Mouse (Mus musculus) myocyte (in vitro differentiated cells): ENCODE data around the gene Ttyh2. TPM values are rescaled to one million over a fixed set of nuclear protein-coding genes. Genes with fewer than 3 reads are reported as not detected.

Experiments used
- H3K27me3 ChIP-seq: one replicate; pipeline ENCODE4 v1.6.1; 2011; ENCODE audit not compliant: control insufficient read depth, insufficient read depth, insufficient read length
- H3K36me3 ChIP-seq: one replicate; pipeline ENCODE4 v1.6.1; 2011; ENCODE audit not compliant: control insufficient read depth, insufficient read depth
- H3K4me2 ChIP-seq: one replicate; pipeline ENCODE4 v1.6.1; 2011; ENCODE audit warnings: low read depth, control low read depth
- H3K4me3 ChIP-seq: one replicate; pipeline ENCODE4 v1.5.1; 2011; ENCODE audit warnings: mild to moderate bottlenecking, control low read depth, moderate library complexity
- H3K79me2 ChIP-seq: one replicate; pipeline ENCODE4 v1.6.1; 2011; ENCODE audit not compliant: control insufficient read depth, insufficient read depth
- H3ac ChIP-seq: one replicate; pipeline ENCODE4 v1.6.1; 2011; ENCODE audit not compliant: control insufficient read depth, insufficient read length
- CEBPB ChIP-seq: IDR thresholded peaks from 2 replicates; pipeline ENCODE4 v1.6.1; 2011; ENCODE audit warnings: mild to moderate bottlenecking, moderate library complexity; ENCODE audit not compliant: poor library complexity, insufficient read depth, severe bottlenecking
- E2F4 ChIP-seq: IDR thresholded peaks from one replicate; pipeline ENCODE4 v1.6.1; 2011; ENCODE audit warnings: mild to moderate bottlenecking, control low read depth, moderate library complexity; ENCODE audit not compliant: insufficient read depth
- MAX ChIP-seq: IDR thresholded peaks from one replicate; pipeline ENCODE4 v1.6.1; 2011; ENCODE audit warnings: low read depth, mild to moderate bottlenecking, control low read depth
- MYOD1 ChIP-seq, 3 experiments: IDR thresholded peaks; one replicate each; pipeline ENCODE4 v1.6.1; 2011; ENCODE audit warnings: control low read depth in 2 of 3, low read depth in 2 of 3, mild to moderate bottlenecking in 2 of 3, moderate library complexity in 1 of 3; ENCODE audit not compliant: insufficient read length in 2 of 3, control insufficient read depth in 1 of 3
- MYOG ChIP-seq, 3 experiments: IDR thresholded peaks; one replicate each; pipeline ENCODE4 v1.6.1; 2011; ENCODE audit warnings: control low read depth in 2 of 3, low read depth in 2 of 3, mild to moderate bottlenecking in 2 of 3; ENCODE audit not compliant: insufficient read length in 2 of 3, control insufficient read depth in 1 of 3, insufficient read depth in 1 of 3
- POLR2A ChIP-seq: IDR thresholded peaks from one replicate; pipeline ENCODE4 v1.6.1; 2011; ENCODE audit warnings: low read depth, mild to moderate bottlenecking, control low read depth, moderate library complexity; ENCODE audit not compliant: insufficient read length
- POLR2AphosphoS2 ChIP-seq: IDR thresholded peaks from one replicate; pipeline ENCODE4 v1.6.1; 2011; ENCODE audit warnings: low read depth, control low read depth; ENCODE audit not compliant: insufficient read length
- REST ChIP-seq: IDR thresholded peaks from one replicate; pipeline ENCODE4 v1.6.1; 2011; ENCODE audit warnings: mild to moderate bottlenecking, control low read depth, moderate library complexity; ENCODE audit not compliant: insufficient read depth, insufficient read length
- SRF ChIP-seq: IDR thresholded peaks from one replicate; pipeline ENCODE4 v1.6.1; 2011; ENCODE audit warnings: low read depth; ENCODE audit not compliant: control insufficient read depth, insufficient read length
- TCF12 ChIP-seq: IDR thresholded peaks from one replicate; pipeline ENCODE4 v1.6.1; 2011; ENCODE audit warnings: mild to moderate bottlenecking, control low read depth; ENCODE audit not compliant: poor library complexity, insufficient read depth, severe bottlenecking
- TCF3 ChIP-seq: IDR thresholded peaks from one replicate; pipeline ENCODE4 v1.6.1; 2011; ENCODE audit warnings: low read depth, control low read depth; ENCODE audit not compliant: insufficient read length
- USF1 ChIP-seq: IDR thresholded peaks from one replicate; pipeline ENCODE4 v1.6.1; 2011; ENCODE audit warnings: low read depth, mild to moderate bottlenecking, control low read depth, moderate library complexity
- polyA plus RNA-seq: library from polyadenylated mRNA; unstranded; fragments of >200 nt; fragmentation: generic; extraction: Trizol; gene quantifications from one replicate; pipeline ENCODE4 v1.2.1, GENCODE M21; 2012; ENCODE audit warnings: missing spikeins

Ttyh2 gene
- polyA plus RNA-seq, 1 experiment = 40.6 TPM

GRCm38 (mm10) chr11:114683029-114683721 is 7.9 kb downstream of the Ttyh2 start:
- no peak for TF ChIP-seq TCF3
- no peak for TF ChIP-seq MYOD1 (IDR thresholded peaks at IDR 0.05; ENCODE audit: control insufficient read depth in 1 of 3, insufficient read length in 2 of 3, low read depth in 2 of 3)
- TF ChIP-seq MAX = no peak
- TF ChIP-seq TCF12 = no peak
- TF ChIP-seq POLR2A = no peak
- TF ChIP-seq SRF = no peak
- no peak for TF ChIP-seq MYOG (IDR thresholded peaks at IDR 0.05; ENCODE audit: control insufficient read depth in 1 of 3, insufficient read depth in 1 of 3, insufficient read length in 2 of 3, low read depth in 2 of 3)
- TF ChIP-seq CEBPB = no peak
- no peak for TF ChIP-seq REST
- peaks cover 22% of the 10 kb centered on the region for H3K36me3 ChIP-seq
- H3ac ChIP-seq = no peak overlapping the region
- no peaks in the 10 kb centered on the region for H3K27me3 ChIP-seq
- no peak overlapping the region for H3K4me3 ChIP-seq
- H3K79me2 ChIP-seq = peaks cover 81% of the 10 kb centered on the region
- peak overlapping the region; percentile 14 for H3K4me2 ChIP-seq

- Histone ChIP-seq H3K4me3 (no peak overlapping the region), H3K4me2 (peak overlapping the region; percentile 14), H3K27me3 (no peaks in the 10 kb centered on the region), H3ac (no peak overlapping the region), H3K36me3 (peaks cover 22% of the 10 kb centered on the region), H3K79me2 (peaks cover 73% of the 10 kb centered on the region)
- TF ChIP-seq MAX = no peak
- no peak for TF ChIP-seq MYOG (IDR thresholded peaks at IDR 0.05; ENCODE audit: control insufficient read depth in 1 of 3, insufficient read depth in 1 of 3, insufficient read length in 2 of 3, low read depth in 2 of 3)
- TF ChIP-seq MYOD1 (IDR thresholded peaks at IDR 0.05; ENCODE audit: control insufficient read depth in 1 of 3, insufficient read length in 2 of 3, low read depth in 2 of 3) = no peak
- TF ChIP-seq POLR2AphosphoS2 = no peak
- TF ChIP-seq TCF12 = no peak
- no peak for TF ChIP-seq USF1
- TF ChIP-seq POLR2A = no peak
- TF ChIP-seq CEBPB = no peak
- no peak for TF ChIP-seq E2F4
- no peak for TF ChIP-seq TCF3
- no peak for TF ChIP-seq REST
- no peak for TF ChIP-seq SRF
These were observed 8.7 kb downstream of the Ttyh2 start for GRCm38 (mm10) chr11:114683722-114684621.

- H3K27me3 ChIP-seq = no peaks in the 10 kb centered on the region
- H3K4me2 ChIP-seq = no peak overlapping the region
- peaks cover 25% of the 10 kb centered on the region for H3K36me3 ChIP-seq
- TF ChIP-seq MAX (no peak), SRF (no peak), MYOD1 (IDR thresholded peaks at IDR 0.05; ENCODE audit: control insufficient read depth in 1 of 3, insufficient read length in 2 of 3, low read depth in 2 of 3) (no peak), POLR2A (no peak), TCF12 (no peak), CEBPB (no peak), TCF3 (no peak), REST (no peak), MYOG (IDR thresholded peaks at IDR 0.05; ENCODE audit: control insufficient read depth in 1 of 3, insufficient read depth in 1 of 3, insufficient read length in 2 of 3, low read depth in 2 of 3) (no peak), USF1 (no peak), POLR2AphosphoS2 (no peak), E2F4 (no peak)
- H3ac ChIP-seq = no peak overlapping the region
- H3K79me2 ChIP-seq = peaks cover 70% of the 10 kb centered on the region
- H3K4me3 ChIP-seq = no peak overlapping the region
These were observed 9.6 kb downstream of the Ttyh2 start for GRCm38 (mm10) chr11:114684627-114685373.

GRCm38 (mm10) chr11:114685526-114686040 is 10.4 kb downstream of the Ttyh2 start:
- Histone ChIP-seq H3K27me3 (no peaks in the 10 kb centered on the region), H3K79me2 (peaks cover 62% of the 10 kb centered on the region), H3K4me2 (no peak overlapping the region), H3K4me3 (no peak overlapping the region), H3ac (no peak overlapping the region), H3K36me3 (peaks cover 24% of the 10 kb centered on the region)
- TF ChIP-seq E2F4 (no peak), POLR2AphosphoS2 (no peak), MYOG (IDR thresholded peaks at IDR 0.05; ENCODE audit: control insufficient read depth in 1 of 3, insufficient read depth in 1 of 3, insufficient read length in 2 of 3, low read depth in 2 of 3) (no peak), TCF3 (no peak), CEBPB (no peak), MAX (no peak), USF1 (no peak), POLR2A (no peak), TCF12 (no peak)
